Mouse (Mus musculus): ENCODE results near the gene Zbtb2.

Gene Zbtb2

DNA sequence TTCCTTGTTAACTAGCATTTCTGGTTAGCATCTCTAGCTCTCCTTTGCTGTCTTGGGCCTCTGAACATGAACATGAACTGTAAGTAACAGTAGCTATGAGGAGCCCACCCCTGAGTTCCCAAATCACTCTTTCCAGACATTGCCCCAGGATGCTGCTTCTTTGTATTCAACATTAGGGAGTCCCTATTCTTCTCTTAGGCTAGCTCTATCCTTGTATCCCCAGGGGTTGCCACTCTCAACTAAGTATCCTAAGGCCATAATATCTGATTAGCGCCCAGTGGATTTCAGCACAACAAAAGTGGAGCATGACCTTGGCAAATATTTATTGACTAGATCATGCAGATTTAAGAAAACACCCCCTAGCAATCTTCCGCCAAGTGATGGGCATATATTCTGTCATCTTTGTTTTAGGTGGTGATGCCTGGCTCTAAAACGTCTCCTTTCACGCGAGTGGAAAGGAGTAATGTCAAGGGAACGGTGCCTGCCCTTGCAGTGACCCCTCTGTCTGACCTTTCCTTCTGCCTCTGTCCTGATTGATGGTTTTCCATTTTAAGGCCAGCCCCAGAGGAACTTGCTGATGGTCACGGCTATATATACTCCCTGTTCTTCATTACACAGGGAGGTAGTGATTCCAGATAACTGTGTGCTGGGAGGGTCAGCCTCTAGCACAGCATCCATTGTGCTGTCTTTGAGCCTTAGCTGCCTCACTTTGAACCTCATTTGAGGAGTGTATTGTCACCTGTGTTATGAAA, 55.5 kb downstream of the Zbtb2 start:
- no peak for DNase-seq (ENCODE audit: low read depth)

DNA sequence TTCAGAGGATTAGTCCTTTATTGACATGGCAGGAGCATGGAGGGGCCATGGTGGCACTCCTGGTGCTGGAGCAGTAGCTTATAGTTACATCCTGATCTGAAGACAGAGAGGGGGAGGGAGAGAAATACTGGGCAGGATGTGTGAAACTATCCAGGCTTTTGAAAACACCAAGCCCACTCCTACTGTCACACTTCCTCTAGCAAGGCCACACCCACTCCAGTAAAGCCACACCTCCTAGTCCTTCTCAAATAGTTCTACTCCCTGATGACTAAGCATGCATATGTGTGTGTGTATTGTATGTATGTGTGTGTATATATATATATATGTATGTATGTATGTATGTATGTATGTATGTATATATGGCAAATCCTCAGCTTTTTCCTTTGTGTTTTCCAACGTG, 60.2 kb downstream of the Zbtb2 start:
- no peak for DNase-seq (ENCODE audit: low read depth)

DNA sequence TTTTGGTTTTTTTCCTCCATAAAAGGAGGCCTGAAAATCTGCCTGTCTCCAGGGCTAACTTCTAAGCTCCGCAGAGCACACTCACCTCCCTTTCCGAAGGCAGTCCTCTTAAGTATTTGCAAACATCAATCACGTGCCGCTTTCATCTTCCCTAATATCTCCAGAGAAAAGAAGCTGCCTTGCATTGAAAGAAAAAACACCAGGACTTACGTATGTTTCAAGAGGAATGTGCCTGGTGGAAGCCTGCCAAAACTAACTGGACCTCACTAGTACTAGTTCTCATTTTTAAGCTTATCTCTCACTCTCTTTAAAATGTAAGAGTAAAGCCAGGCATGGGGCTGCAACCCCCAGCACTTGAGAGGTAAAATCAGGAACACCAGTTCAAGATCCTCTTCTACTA, 62.3 kb downstream of the Zbtb2 start:
- DNase-seq (ENCODE audit: low read depth): no peak

DNA sequence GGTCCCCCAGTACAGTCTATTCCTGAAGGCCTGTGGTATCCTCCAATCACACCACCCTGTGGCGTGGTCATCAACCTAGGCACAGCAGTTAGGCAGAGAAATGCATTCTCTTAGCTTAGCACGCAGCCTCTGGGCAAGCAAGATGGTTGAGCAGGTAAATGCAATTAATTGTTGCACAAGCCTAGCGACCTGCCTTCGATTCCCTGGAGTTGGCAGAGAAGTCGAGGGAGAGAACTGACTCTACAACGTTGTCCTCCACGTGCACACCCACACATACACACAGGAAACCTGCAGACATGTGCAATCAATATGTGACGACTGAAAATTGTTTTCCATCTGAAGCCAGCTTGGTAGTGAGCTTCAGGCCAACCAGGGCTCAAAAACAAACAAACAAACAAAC, 64.0 kb downstream of the Zbtb2 start:
- no peak for DNase-seq (ENCODE audit: low read depth)
